Mouse (Mus musculus) A20 (cell line): Measurements from ENCODE around the gene Grin3b.

ENCODE experiments used
- DNase-seq: peaks from one replicate; pipeline ENCODE4 v3.0.0-alpha.2; 2011; ENCODE audit warnings: low read depth, low spot score

Grin3b gene

GRCm38 (mm10) chr10:79936284-79936910 lies 34.1 kb upstream of the Grin3b start:
- no peak for DNase-seq

- no peak for DNase-seq
Measured at GRCm38 (mm10) chr10:79936911-79937441, 33.5 kb upstream of the Grin3b start.

- no peak for DNase-seq
Measured at GRCm38 (mm10) chr10:79937775-79938526, 32.6 kb upstream of the Grin3b start.

DNA sequence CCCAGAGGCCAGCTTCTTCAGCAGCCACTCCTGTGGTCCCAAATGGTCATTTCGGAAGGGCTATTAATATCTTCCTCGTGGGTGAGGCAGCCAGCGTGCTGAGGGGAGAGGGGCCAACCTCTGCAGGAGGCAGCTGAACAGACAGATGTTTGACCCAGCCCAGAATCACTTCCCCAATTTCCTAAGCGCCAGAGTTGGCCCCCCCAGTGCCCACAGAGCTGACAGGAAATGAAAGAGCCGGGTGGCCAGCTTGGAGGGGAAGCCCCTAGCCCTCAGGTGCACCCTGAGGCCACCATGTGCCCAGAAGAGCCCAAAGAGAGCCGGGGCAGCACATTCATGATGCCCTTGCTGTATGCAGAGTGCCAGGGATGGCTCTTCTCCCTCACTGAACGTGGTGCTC lies 29.8 kb upstream of the Grin3b start:
- peak; percentile 97 for DNase-seq

DNA sequence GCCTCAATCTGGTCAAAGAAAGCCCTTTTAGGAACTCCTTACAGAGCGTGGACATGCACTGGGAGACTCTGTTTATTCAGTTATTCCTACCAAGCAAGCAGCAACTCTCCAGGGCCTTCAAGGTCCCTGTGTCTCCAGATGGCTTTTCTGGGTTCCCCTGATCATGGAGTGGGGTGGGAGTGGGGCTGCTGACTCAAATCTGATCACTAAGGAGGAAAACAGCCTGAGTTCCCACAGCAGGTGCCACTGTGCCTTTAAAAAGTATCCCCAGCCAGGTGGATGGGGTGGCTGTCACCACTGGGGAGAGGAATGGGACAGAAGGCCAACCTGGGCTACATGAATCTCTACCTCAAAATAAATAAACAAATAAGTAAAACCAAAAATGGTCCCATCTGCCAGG lies 27.5 kb upstream of the Grin3b start:
- DNase-seq, result peak; percentile 78

- DNase-seq, result peak; percentile 81
Measured at GRCm38 (mm10) chr10:79943471-79943901, 27.0 kb upstream of the Grin3b start.

DNA sequence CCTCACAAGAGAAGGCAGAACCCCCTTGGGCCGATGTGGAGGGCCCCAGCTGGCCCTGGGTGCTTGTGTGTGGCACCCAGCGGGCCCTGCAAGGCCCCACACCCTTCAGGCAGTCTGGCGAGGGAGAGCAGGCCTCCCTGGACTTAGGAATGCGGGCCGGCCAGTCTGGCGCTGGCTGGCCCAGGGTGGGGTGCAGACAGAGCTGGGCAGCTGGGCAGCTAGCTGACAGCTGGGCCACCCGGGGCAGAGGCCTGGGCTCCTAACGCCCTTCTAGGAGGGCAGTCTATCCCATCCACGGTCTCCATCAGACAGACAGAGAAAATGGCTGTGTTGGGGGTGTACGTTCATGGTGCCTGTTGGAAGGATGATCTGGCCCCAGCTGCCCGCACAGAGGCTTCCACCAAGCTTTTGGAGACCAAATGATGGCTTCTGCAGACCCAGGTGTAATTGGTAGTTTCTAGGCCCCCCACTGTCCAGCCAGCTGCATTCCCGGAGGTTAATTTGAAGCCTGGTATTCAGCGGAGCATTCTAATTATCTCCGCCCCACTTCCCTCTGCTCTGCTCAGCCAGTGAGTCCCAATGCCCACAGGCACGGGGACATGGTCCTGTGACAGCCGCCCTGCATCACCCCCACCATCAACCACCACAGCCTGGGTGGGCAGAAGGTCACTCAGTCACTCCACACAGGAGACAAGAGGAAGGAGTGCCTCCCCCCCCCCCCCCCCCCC lies 24.8 kb upstream of the Grin3b start:
- no peak for DNase-seq

DNA sequence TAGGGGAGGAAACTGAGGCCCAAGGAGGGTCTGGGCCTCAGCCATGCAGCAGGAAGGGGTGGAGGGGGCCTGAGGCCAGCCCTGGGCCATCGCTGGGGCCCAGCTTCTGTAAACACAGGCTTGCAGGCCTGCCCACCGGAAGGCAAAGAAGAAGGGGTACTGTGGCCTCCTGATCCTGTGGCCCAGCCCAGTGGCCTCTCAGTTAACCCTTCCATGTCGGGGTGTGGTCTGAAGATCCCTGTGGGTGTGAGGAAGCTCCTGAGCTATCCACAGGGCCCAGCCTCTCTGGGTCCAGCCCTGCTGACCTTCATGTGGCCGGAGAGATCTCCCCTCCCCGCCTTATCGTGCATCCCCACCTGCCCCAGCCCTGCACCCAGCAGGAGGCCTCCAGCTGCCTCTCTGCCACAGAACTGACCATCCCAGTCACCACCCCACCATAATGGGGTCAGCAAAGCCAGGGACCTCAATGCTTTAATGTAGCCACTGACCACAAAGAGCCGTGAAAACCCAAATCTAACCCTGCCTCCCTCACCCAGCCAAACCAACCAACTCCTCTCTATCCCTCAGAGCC lies 23.7 kb upstream of the Grin3b start:
- no peak for DNase-seq

DNA sequence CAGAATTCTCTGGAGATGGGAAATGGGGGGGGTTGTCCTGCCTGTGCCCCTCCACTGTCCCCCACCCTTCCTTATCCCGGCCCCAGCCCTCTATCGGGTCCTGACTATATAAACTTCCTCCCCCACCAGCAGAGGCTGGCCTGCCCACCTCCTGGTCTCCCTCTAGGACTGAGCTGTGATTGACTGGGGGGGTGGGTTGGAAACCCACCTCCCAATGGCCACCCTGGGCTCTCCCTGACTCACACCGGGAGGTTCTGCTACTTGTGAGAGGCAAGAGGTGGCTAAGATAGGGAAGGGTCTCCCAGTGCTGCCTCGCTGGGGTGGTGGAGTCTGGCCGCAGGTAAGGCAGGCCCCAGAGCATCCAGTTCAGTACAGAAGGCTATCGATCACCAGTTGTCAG lies 23.0 kb upstream of the Grin3b start:
- DNase-seq, result no peak

- DNase-seq, result no peak
Measured at GRCm38 (mm10) chr10:79949873-79950272, 20.6 kb upstream of the Grin3b start.

- no peak for DNase-seq
Measured at GRCm38 (mm10) chr10:79950661-79951060, 19.9 kb upstream of the Grin3b start.

DNA sequence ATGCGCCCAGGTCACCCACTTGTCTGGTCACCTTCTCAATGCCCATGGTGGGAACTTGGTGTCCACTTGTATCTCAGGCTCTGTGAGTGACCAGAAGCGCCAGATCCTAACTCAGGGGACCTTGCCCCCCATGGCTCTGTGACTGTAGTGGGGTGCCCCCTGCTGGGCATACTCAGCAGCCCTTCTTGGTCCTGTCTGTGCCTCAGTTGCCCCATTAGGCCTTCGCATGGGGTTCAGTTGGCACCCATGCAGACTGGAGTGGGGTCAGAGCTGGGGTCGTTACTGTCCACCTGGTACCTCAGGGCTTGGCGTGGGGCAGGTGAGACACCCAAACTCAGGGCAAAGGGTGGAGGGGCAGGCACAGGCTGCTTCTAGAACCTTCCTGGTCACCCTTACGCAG lies 16.6 kb upstream of the Grin3b start:
- DNase-seq, result peak; percentile 60

DNA sequence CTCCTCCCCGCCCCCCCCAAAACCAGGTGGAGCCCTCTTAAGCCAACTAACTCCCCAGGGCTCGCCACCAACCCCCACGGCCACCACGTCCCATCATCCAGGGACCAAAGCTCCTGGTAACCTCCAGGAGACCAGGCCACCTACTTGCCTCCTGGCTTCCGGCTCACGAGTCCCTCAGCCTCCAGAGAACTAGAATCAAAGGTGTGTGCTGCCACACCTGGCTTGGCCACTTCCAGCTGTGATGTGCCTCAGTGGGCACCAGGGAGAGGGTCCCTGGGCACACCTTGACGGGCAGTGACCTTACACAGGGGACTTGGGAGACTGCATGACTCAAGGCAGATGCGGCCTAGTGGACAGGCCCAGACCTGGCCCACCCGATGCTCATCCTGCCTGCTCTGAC lies 14.8 kb upstream of the Grin3b start:
- DNase-seq, result no peak

DNA sequence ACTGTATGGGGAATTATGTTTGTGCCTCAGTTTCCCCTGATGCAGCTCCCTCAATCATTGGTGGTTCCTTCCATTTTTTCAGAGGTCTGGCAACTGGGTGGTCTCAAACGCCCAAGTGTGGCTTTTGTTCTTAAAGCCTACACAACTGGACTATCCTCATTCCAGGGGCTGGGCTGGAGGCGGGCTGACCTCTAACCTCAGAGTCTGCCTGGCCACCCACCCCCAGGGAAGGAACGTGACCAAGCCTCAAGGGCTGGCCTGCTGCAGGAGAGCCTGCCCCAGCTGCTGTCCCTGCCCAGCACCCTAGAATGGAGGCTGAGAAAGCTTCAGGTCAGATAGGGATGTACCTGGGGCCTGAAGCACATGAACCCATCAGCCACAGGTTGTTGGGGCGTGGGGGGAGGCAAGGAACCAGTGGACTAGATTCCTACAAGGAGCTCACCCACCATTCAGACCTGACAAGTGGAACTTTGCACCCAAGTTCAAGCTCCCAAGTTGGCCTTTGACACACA lies 13.8 kb upstream of the Grin3b start:
- DNase-seq, result no peak

DNA sequence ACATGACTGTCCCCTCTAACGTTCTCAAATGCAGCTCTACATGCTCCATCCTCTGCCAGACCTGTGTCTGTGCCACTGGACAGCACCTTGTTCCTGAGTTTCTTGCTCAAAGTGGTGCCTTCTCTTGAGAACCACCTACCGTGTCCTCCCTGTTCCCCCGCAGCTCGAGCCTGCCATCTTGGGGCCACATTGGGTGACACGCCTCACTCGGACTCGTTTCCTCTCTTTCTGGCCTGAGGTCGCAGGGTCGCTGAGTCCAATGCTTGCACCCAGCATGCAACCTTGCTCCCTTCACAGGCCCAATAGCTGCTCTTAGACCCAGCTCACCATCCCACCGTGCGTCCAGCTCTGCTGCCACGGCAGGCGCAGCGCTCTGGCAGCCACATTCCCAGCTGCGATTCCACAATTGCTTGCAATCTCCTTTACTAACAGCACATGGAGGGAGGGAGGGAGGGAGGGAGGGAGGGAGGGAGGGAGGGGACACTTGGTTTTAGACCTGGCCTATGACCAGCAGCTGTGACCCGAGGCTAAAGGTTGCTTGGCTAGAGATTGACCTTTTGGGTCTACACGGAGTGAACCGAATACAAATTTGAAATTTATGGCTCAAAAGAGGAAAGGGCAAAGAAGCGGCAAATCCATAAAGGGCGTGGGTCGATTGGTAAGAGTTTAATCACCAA lies 12.2 kb upstream of the Grin3b start:
- DNase-seq, result peak; percentile 89

DNA sequence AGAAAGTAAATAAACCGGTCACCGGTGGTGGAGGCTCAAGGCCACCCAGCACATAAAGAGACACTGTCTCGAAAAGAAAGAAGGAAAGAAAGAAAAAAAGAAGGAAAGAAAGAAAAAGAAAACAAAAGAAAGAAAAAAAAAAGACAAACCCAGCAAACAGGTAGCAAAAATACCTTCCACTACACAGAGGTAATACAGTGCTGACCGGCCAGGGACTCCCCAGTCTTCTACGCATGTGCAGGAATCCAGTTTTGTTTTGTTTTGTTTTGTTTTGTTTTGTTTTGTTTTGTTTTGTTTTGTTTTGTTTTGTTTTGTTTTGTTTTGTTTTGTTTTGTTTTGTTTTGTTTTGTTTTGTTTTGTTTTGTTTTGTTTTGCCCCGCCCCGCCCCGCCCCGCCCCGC lies 11.1 kb upstream of the Grin3b start:
- peak; percentile 52 for DNase-seq

DNA sequence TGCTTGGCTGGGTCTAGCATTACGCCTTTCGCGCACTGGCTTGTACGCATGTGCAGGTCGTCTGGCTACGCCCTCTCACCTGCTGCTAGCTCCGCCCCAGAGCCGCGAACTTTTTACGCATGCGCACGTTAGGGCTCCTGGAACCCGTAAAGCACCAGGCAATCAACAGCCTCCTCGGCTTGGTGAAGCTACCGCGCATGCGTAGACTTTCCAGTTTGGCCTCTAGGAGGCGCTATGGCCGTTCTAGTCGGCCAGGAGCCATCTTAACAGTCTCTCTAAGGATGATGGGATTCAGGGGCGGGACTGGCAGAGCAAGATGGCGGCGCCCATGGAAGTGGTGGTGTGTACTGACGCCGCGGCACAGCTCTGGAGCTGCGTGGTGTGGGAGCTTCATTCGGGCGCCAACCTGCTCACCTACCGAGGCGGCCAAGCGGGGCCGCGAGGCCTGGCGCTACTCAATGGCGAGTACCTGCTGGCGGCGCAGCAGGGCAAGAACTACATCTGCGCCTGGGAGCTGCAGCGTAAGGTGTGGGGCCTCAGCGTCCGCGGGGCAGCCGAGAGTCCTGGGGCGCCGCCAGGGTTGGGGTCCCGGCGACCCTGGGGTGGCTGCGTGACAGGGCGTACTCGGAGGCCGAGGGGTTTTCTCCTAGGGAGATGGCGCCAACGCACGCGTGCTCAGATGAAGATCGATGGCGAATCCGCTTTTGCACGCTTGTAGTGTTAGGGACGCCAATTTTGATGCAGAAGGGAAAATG lies 10.5 kb upstream of the Grin3b start, which contains the start of gene Wdr18:
Gene Wdr18, plus strand, starts transcription at position 306 of the 755 bp plus-strand sequence.
- peak; percentile 100 for DNase-seq

GRCm38 (mm10) chr10:79960671-79961294 lies 9.7 kb upstream of the Grin3b start:
- DNase-seq, result no peak

DNA sequence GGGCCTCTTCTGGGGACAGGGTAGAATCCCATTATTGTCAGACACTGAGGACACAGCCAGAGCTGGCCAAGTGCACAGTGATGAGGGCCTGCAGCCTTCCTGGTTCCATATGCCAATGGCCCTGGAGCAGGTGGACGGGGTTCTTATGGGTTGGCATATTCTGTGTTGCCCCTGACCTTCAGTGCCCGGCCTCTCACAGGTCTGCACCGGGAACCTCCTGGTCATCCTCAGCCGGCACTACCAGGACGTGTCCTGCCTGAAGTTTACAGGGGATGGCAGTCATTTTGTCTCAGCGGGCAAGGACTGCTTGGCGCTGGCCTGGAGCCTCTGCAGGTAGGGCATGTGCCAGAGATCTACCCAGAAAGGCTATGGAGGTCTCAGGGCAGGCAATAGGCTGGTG lies 5.8 kb upstream of the Grin3b start:
- no peak for DNase-seq

DNA sequence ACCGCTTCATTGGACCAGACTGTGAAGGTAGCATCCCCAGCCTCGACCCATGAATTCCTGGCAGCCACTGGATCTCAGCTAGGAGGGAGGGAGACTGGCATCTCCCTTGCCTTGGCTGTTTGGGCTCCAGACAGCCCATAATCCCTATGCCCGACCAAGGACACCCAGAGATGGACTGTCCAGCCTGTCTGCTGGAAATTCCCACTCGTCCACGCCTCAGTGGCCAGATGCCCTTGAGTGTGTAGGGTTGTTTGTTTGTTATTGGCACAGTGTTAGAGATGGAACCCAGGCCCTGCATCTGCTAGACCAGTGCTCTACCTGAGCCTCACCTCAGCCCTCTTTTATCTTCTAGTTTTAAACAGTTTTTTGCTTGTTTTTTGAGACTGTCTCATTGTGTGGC lies 5.2 kb upstream of the Grin3b start:
- no peak for DNase-seq
